Mouse (Mus musculus) embryonic facial prominence, embryonic 13.5 days (tissue): ENCODE results near the gene Mycl. TPM values are rescaled to one million over a fixed set of nuclear protein-coding genes. Genes with fewer than 3 reads are reported as not detected.
"Not testable (repeated sequence)": the region's sequence is repeated elsewhere in the genome, so short reads cannot be mapped to it uniquely, and the experiment has no call there.

Experiments
- ATAC-seq: fragments of 200-750 bp; cut with Nextera tagmentation; 2 replicates; pipeline ENCODE4 v1.8.0; 2017; ENCODE audit warnings: low read depth; ENCODE audit not compliant: insufficient number of reproducible peaks, insufficient read depth, low FRiP score, low TSS enrichment
- H3K27ac ChIP-seq: fragments of 300-500 bp; sonication (generic); 2 replicates; pipeline ENCODE4 v1.5.1; 2015; ENCODE audit warnings: moderate library complexity, mild to moderate bottlenecking, inconsistent platforms
- H3K27me3 ChIP-seq: fragments of 300-500 bp; sonication (generic); 2 replicates; pipeline ENCODE4 v1.6.1; 2015; ENCODE audit warnings: mild to moderate bottlenecking, inconsistent platforms
- H3K36me3 ChIP-seq: fragments of 300-500 bp; sonication (generic); 2 replicates; pipeline ENCODE4 v1.6.1; 2015; ENCODE audit warnings: mild to moderate bottlenecking, inconsistent platforms
- H3K4me1 ChIP-seq: fragments of 300-500 bp; sonication (generic); 2 replicates; pipeline ENCODE4 v1.6.1; 2015; ENCODE audit warnings: inconsistent platforms
- H3K4me2 ChIP-seq: fragments of 300-500 bp; sonication (generic); 2 replicates; pipeline ENCODE4 v1.6.1; 2015; ENCODE audit warnings: moderate library complexity, mild to moderate bottlenecking, inconsistent platforms
- H3K4me3 ChIP-seq: fragments of 300-500 bp; sonication (generic); 2 replicates; pipeline ENCODE4 v1.5.1; 2015; ENCODE audit warnings: mild to moderate bottlenecking, inconsistent platforms
- H3K9ac ChIP-seq: fragments of 300-500 bp; sonication (generic); 2 replicates; pipeline ENCODE4 v1.6.1; 2015; ENCODE audit warnings: mild to moderate bottlenecking, inconsistent platforms
- H3K9me3 ChIP-seq: fragments of 300-500 bp; sonication (generic); 2 replicates; pipeline ENCODE4 v1.6.1; 2016; ENCODE audit warnings: inconsistent platforms
- WGBS: fragments of 180-500 bp; shearing (Covaris S2); methylation state at CpG from one replicate; pipeline ENCODE4 v1.1.7; 2015; ENCODE audit warnings: mixed read lengths; 5-methylcytosine and 5-hydroxymethylcytosine counted together
- polyA plus RNA-seq: library from polyadenylated mRNA; unstranded; fragments of >200 nt; fragmentation: Nextera tagmentation; extraction: Ambion mirVana; gene quantifications from 2 replicates; pipeline ENCODE4 v1.2.1, GENCODE M21; 2015

The Mycl gene
- polyA plus RNA-seq, 1 experiment from 2014 or later: 33.4 TPM

GRCm38 (mm10) chr4:122999263-122999691, 3.8 kb downstream of the Mycl start:
- H3K4me3 ChIP-seq: peak overlapping the region; percentile 79
- no peaks in the 10 kb centered on the region for H3K9me3 ChIP-seq
- H3K9ac ChIP-seq: 0 out of 2 replicates have a peak overlapping the region, but pooled peaks have one; percentile 52
- peaks cover 21% of the 10 kb centered on the region for H3K36me3 ChIP-seq
- peaks cover 46% of the 10 kb centered on the region for H3K4me1 ChIP-seq
- no peak overlapping the region for H3K27ac ChIP-seq
- H3K4me2 ChIP-seq: peak overlapping the region; percentile 92
- 23% methylated on average over 4 of the region's 4 CpGs for WGBS
- ATAC-seq: no peak
- H3K27me3 ChIP-seq: peaks cover 14% of the 10 kb centered on the region; the same call in 1 of the 2 replicates

GRCm38 (mm10) chr4:123000130-123000529, 4.7 kb downstream of the Mycl start:
- peaks cover 10% of the 10 kb centered on the region; the same call in 1 of the 2 replicates for H3K27me3 ChIP-seq
- H3K9ac ChIP-seq: no peak overlapping the region
- no peak overlapping the region for H3K4me3 ChIP-seq
- no peak for ATAC-seq
- H3K36me3 ChIP-seq: peaks cover 21% of the 10 kb centered on the region
- H3K4me2 ChIP-seq: no peak overlapping the region
- WGBS: 68% methylated on average over 14 of the region's 14 CpGs
- H3K4me1 ChIP-seq: peaks cover 47% of the 10 kb centered on the region
- H3K9me3 ChIP-seq: no peaks in the 10 kb centered on the region
- H3K27ac ChIP-seq: no peak overlapping the region

GRCm38 (mm10) chr4:123000617-123001342, 5.3 kb downstream of the Mycl start:
- H3K4me2 ChIP-seq: no peak overlapping the region
- H3K9ac ChIP-seq: peak overlapping the region; percentile 27; the same call in 1 of the 2 replicates
- H3K27ac ChIP-seq: no peak overlapping the region
- WGBS: 56% methylated on average over 17 of the region's 17 CpGs
- no peak overlapping the region for H3K4me3 ChIP-seq
- no peak for ATAC-seq
- H3K27me3 ChIP-seq: peaks cover 10% of the 10 kb centered on the region; the same call in 1 of the 2 replicates
- peaks cover 48% of the 10 kb centered on the region for H3K4me1 ChIP-seq
- H3K9me3 ChIP-seq: no peaks in the 10 kb centered on the region
- H3K36me3 ChIP-seq: peaks cover 21% of the 10 kb centered on the region

- Histone ChIP-seq H3K27me3 (no peaks in the 10 kb centered on the region), H3K9me3 (no peaks in the 10 kb centered on the region), H3K4me3 (no peak overlapping the region), H3K9ac (no peak overlapping the region), H3K27ac (no peak overlapping the region), H3K4me1 (peaks cover 24% of the 10 kb centered on the region), H3K4me2 (0 out of 2 replicates have a peak overlapping the region, but pooled peaks have one; percentile 11), H3K36me3 (peaks cover 17% of the 10 kb centered on the region)
- ATAC-seq: no peak
- 32% methylated on average over 15 of the region's 15 CpGs for WGBS
Observed at GRCm38 (mm10) chr4:123005054-123005966, 9.9 kb downstream of the Mycl start.

GRCm38 (mm10) chr4:123012501-123012900, 17.0 kb downstream of the Mycl start:
- not testable (repeated sequence) for H3K9ac ChIP-seq, ATAC-seq, H3K9me3 ChIP-seq, H3K36me3 ChIP-seq, H3K27me3 ChIP-seq, H3K4me3 ChIP-seq, H3K27ac ChIP-seq, H3K4me2 ChIP-seq
- 87% methylated on average over 4 of the region's 4 CpGs for WGBS
- H3K4me1 ChIP-seq: peaks cover 24% of the 10 kb centered on the region

- Histone ChIP-seq H3K9me3 (no peaks in the 10 kb centered on the region), H3K4me3 (no peak overlapping the region), H3K9ac (no peak overlapping the region), H3K36me3 (no peaks in the 10 kb centered on the region), H3K27me3 (no peaks in the 10 kb centered on the region), H3K27ac (no peak overlapping the region), H3K4me2 (no peak overlapping the region), H3K4me1 (peaks cover 33% of the 10 kb centered on the region)
- 55% methylated on average over 5 of the region's 5 CpGs for WGBS
- ATAC-seq: no peak
Observed at GRCm38 (mm10) chr4:123013346-123013945, 18.0 kb downstream of the Mycl start.

- Histone ChIP-seq H3K4me2 (no peak overlapping the region), H3K36me3 (no peaks in the 10 kb centered on the region), H3K4me3 (no peak overlapping the region), H3K27ac (no peak overlapping the region), H3K27me3 (no peaks in the 10 kb centered on the region), H3K4me1 (peaks cover 36% of the 10 kb centered on the region), H3K9me3 (no peaks in the 10 kb centered on the region), H3K9ac (no peak overlapping the region)
- WGBS: 35% methylated on average over 3 of the region's 3 CpGs
- no peak for ATAC-seq
Observed at GRCm38 (mm10) chr4:123013949-123014406, 18.5 kb downstream of the Mycl start.

GRCm38 (mm10) chr4:123014501-123015282, 19.2 kb downstream of the Mycl start:
- WGBS: 32% methylated on average over 7 of the region's 7 CpGs
- Histone ChIP-seq H3K27ac (no peak overlapping the region), H3K4me1 (peaks cover 40% of the 10 kb centered on the region), H3K4me3 (no peak overlapping the region), H3K4me2 (no peak overlapping the region), H3K36me3 (peaks cover 1% of the 10 kb centered on the region), H3K27me3 (no peaks in the 10 kb centered on the region), H3K9me3 (no peaks in the 10 kb centered on the region), H3K9ac (no peak overlapping the region)
- ATAC-seq: no peak

- H3K4me2 ChIP-seq: peak within 1 kb of the TSS; percentile 90
- H3K27ac ChIP-seq: peak within 1 kb of the TSS; percentile 86
- peaks cover 13% of the 10 kb centered on the region for H3K36me3 ChIP-seq
- H3K9me3 ChIP-seq: no peaks in the 10 kb centered on the region
- WGBS: under 1% methylated on average over 34 of the region's 34 CpGs
- H3K4me3 ChIP-seq: peak within 1 kb of the TSS; percentile 98
- peaks cover 40% of the 10 kb centered on the region for H3K4me1 ChIP-seq
- no peaks in the 10 kb centered on the region for H3K27me3 ChIP-seq
- peak within 1 kb of the TSS; percentile 95 for H3K9ac ChIP-seq
- peak; percentile 92 for ATAC-seq
Observed at GRCm38 (mm10) chr4:123016451-123016957, 21.1 kb downstream of the Mycl start, which contains the start of gene Trit1. Gene Trit1 (plus strand): TSS chr4:123016597.

GRCm38 (mm10) chr4:123021591-123021990, 26.1 kb downstream of the Mycl start:
- no peak overlapping the region for H3K9ac ChIP-seq
- H3K4me3 ChIP-seq: no peak overlapping the region
- no peak overlapping the region for H3K27ac ChIP-seq
- H3K4me1 ChIP-seq: peaks cover 19% of the 10 kb centered on the region
- ATAC-seq: no peak
- WGBS: 88% methylated on average over 3 of the region's 3 CpGs
- no peaks in the 10 kb centered on the region for H3K27me3 ChIP-seq
- H3K4me2 ChIP-seq: no peak overlapping the region
- peaks cover 35% of the 10 kb centered on the region for H3K36me3 ChIP-seq
- 0 out of 2 replicates have a peak, but pooled peaks cover 2% of the 10 kb centered on the region for H3K9me3 ChIP-seq
